Mouse (Mus musculus): Measurements from ENCODE around the gene Ifi202b.
"Not testable (repeated sequence)": the region's sequence is repeated elsewhere in the genome, so short reads cannot be mapped to it uniquely, and the experiment has no call there.

Gene Ifi202b

GRCm38 (mm10) chr1:173982694-173983305 is at the start of gene Ifi202b:
Ifi202b (minus strand) TSS chr1:173982744.
- not testable (repeated sequence) for DNase-seq

GRCm38 (mm10) chr1:174031698-174032097 is 49.2 kb upstream of the Ifi202b start, which contains the start of gene Ifi205:
Ifi205 (minus strand) TSS chr1:174031810.
- DNase-seq: no peak

- DNase-seq: not testable (repeated sequence)
These were observed 24.5 kb upstream of the Ifi202b start for GRCm38 (mm10) chr1:174007050-174007449.

- DNase-seq: not testable (repeated sequence)
These were observed 22.0 kb upstream of the Ifi202b start for GRCm38 (mm10) chr1:174004352-174005109.

GRCm38 (mm10) chr1:173995003-173995402 is 12.5 kb upstream of the Ifi202b start:
- no peak for DNase-seq

- DNase-seq: not testable (repeated sequence)
These were observed 1.5 kb downstream of the Ifi202b start for GRCm38 (mm10) chr1:173981038-173981437.

GRCm38 (mm10) chr1:173977622-173978021 is 4.9 kb downstream of the Ifi202b start:
- DNase-seq: no peak

GRCm38 (mm10) chr1:173973111-173973510 is 9.4 kb downstream of the Ifi202b start:
- DNase-seq: no peak

GRCm38 (mm10) chr1:173961491-173961890 is 21.1 kb downstream of the Ifi202b start:
- not testable (repeated sequence) for DNase-seq

GRCm38 (mm10) chr1:173959998-173960397 is 22.5 kb downstream of the Ifi202b start:
- not testable (repeated sequence) for DNase-seq

GRCm38 (mm10) chr1:173955839-173956527 is 26.6 kb downstream of the Ifi202b start:
- not testable (repeated sequence) for DNase-seq

GRCm38 (mm10) chr1:173955071-173955796 is 27.3 kb downstream of the Ifi202b start:
- no peak for DNase-seq

GRCm38 (mm10) chr1:173953563-173953962 is 29.0 kb downstream of the Ifi202b start:
- DNase-seq: no peak

- not testable (repeated sequence) for DNase-seq
These were observed 33.5 kb downstream of the Ifi202b start for GRCm38 (mm10) chr1:173949044-173949443.

GRCm38 (mm10) chr1:173942780-173943066 is 39.8 kb downstream of the Ifi202b start:
- DNase-seq: not testable (repeated sequence)

GRCm38 (mm10) chr1:173941924-173942779 is 40.4 kb downstream of the Ifi202b start, which contains the start of the genes Mndal and Ifi203:
Mndal (minus strand) TSS chr1:173942491.
Ifi203 (minus strand) TSS chr1:173942672.
- DNase-seq: not testable (repeated sequence)

- DNase-seq: not testable (repeated sequence)
These were observed 41.0 kb downstream of the Ifi202b start for GRCm38 (mm10) chr1:173941522-173941921.

GRCm38 (mm10) chr1:173919279-173919678 is 63.3 kb downstream of the Ifi202b start:
- DNase-seq: not testable (repeated sequence)

GRCm38 (mm10) chr1:173914559-173914958 is 68.0 kb downstream of the Ifi202b start:
- DNase-seq: no peak

GRCm38 (mm10) chr1:173913256-173913791 is 69.2 kb downstream of the Ifi202b start:
- DNase-seq: not testable (repeated sequence)

All from kidney, adult 11 months (tissue).